Mouse (Mus musculus): ENCODE results near the gene Tnfrsf11a.

DNA sequence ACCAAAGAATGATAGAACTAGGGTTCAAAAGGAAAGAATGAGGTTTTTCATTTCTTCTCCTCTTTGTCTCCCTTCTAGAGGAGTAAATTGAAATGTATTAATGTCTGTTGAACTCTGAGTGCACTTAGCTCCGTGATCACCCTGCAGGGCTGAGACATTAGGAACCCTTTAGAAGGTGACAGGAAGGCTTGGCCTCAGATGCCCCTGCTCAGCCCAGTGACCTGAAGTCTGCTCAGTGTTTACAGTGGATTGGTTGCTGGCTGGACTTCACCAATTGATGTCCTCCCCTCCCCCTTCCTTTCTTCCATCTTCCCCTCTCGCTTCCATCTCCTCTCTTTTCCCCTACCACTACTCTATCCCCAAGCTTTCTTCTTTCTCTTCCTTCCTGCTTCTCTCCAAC lies 63.3 kb downstream of the Tnfrsf11a start:
- no peak for TF ChIP-seq POLR2A (IDR thresholded peaks at IDR 0.05; ENCODE audit: insufficient read length, low read depth)
- no peak for TF ChIP-seq CEBPB (IDR thresholded peaks at IDR 0.05; ENCODE audit: insufficient read depth, poor library complexity, severe bottlenecking)
